In genomic region chrX:42088136-42088535, GRCm38 (mm10) we compare ENCODE assay signal across 17 mouse cellular contexts.
"Had no signal": no experiment of that assay in that cellular context is flagged by ENCODE, and none has a peak within 500 bp of the region (broad histone marks: within the 10 kb centered on the region; RNA-seq: fewer than 3 reads in every experiment).

No protein-coding gene starts in this region.

- DNase-seq: lung, adult 2 months; lung, postnatal 14 days; lung, postnatal 36 days; right cerebral cortex, postnatal 14 days; thymus, adult 2 months; thymus, postnatal 25 days; thymus, postnatal 4 days had no signal

- H3K4me3 ChIP-seq: lung, embryonic 15.5 days; megakaryocyte, embryonic 14.5 days; midbrain, embryonic 13.5 days; midbrain, embryonic 15.5 days; neural tube, embryonic 12.5 days; stomach, embryonic 15.5 days had no signal

- ATAC-seq: lung, postnatal 0 days; midbrain, embryonic 13.5 days; midbrain, embryonic 15.5 days had no signal

- H3K27me3 ChIP-seq: lung, embryonic 15.5 days; megakaryocyte, embryonic 14.5 days; midbrain, embryonic 13.5 days; midbrain, embryonic 15.5 days; neural tube, embryonic 12.5 days; stomach, embryonic 15.5 days had no signal

- H3K9ac ChIP-seq: lung, embryonic 15.5 days; midbrain, embryonic 13.5 days; midbrain, embryonic 15.5 days; neural tube, embryonic 12.5 days; stomach, embryonic 15.5 days had no signal

- H3K4me1 ChIP-seq: lung, embryonic 15.5 days; midbrain, embryonic 13.5 days; midbrain, embryonic 15.5 days; neural tube, embryonic 12.5 days; stomach, embryonic 15.5 days had no signal

- H3K36me3 ChIP-seq: lung, embryonic 15.5 days; midbrain, embryonic 13.5 days; midbrain, embryonic 15.5 days; neural tube, embryonic 12.5 days; stomach, embryonic 15.5 days had no signal

- H3K4me2 ChIP-seq: lung, embryonic 15.5 days; midbrain, embryonic 11.5 days; midbrain, embryonic 13.5 days; midbrain, embryonic 15.5 days; neural tube, embryonic 12.5 days; stomach, embryonic 15.5 days had no signal

- H3K27ac ChIP-seq: lung, embryonic 15.5 days; macrophage; midbrain, embryonic 13.5 days; midbrain, embryonic 15.5 days; neural tube, embryonic 12.5 days; stomach, embryonic 15.5 days; stomach, postnatal 0 days had no signal

- H3K9me3 ChIP-seq: lung, embryonic 15.5 days; megakaryocyte, embryonic 14.5 days; midbrain, embryonic 13.5 days; midbrain, embryonic 15.5 days; neural tube, embryonic 12.5 days; stomach, embryonic 15.5 days had no signal
